35 mouse cellular contexts compared by ENCODE assay signal in the genomic region with DNA sequence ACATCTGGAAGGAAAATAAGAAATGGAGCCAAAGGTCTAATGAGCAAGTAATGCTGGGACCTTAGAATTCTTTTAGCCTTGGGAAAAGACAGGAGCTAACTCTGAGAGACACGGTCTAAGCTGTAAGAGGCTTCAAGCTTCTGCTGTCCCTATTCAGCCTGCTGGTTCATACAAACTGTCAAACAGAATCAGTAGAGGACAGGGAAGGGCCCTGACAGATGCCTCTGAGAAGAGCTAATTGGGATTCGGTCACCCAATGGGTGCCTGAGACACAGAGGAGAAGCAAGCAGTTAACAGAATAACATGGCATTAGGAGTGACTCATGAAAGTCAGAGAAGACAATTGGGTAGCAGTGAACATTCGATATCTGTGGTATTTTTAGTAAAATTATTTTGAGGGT.
"Had no signal": no experiment of that assay in that cellular context is flagged by ENCODE, and none has a peak within 500 bp of the region (broad histone marks: within the 10 kb centered on the region; RNA-seq: fewer than 3 reads in every experiment).

No protein-coding gene starts in this region.

- H3K9me3 ChIP-seq: heart, embryonic 10.5 days; heart, embryonic 12.5 days; heart, embryonic 13.5 days; heart, embryonic 15.5 days; hindbrain, embryonic 10.5 days; hindbrain, embryonic 12.5 days; hindbrain, embryonic 13.5 days; hindbrain, embryonic 15.5 days; intestine, embryonic 15.5 days; kidney, embryonic 15.5 days had no signal

- ATAC-seq: hindbrain, embryonic 16.5 days; hindbrain, postnatal 0 days; inflammation-experienced regulatory T-cells, adult 6 months; intestine, embryonic 15.5 days; intestine, embryonic 16.5 days; intestine, postnatal 0 days had no signal

- H3K4me2 ChIP-seq: heart, embryonic 11.5 days; heart, embryonic 12.5 days; heart, embryonic 13.5 days; heart, embryonic 15.5 days; hindbrain, embryonic 12.5 days; hindbrain, embryonic 13.5 days; hindbrain, embryonic 14.5 days; hindbrain, embryonic 15.5 days; intestine, embryonic 15.5 days; kidney, embryonic 15.5 days had no signal

- H3K27me3 ChIP-seq: heart, embryonic 12.5 days; heart, embryonic 13.5 days; heart, embryonic 15.5 days; hindbrain, embryonic 12.5 days; hindbrain, embryonic 13.5 days; hindbrain, embryonic 15.5 days; intestine, embryonic 15.5 days; kidney, embryonic 15.5 days had no signal

- H3K27ac ChIP-seq: heart, adult 2 months; heart, embryonic 10.5 days; heart, embryonic 13.5 days; heart, embryonic 15.5 days; hindbrain, embryonic 10.5 days; hindbrain, embryonic 12.5 days; hindbrain, embryonic 13.5 days; hindbrain, embryonic 14.5 days; hindbrain, embryonic 15.5 days; hindbrain, postnatal 0 days; intestine, embryonic 15.5 days; kidney, embryonic 15.5 days; kidney, postnatal 0 days; layer of hippocampus, adult 2 months had no signal

- H3K36me3 ChIP-seq: heart, embryonic 10.5 days; heart, embryonic 12.5 days; heart, embryonic 13.5 days; heart, embryonic 15.5 days; hindbrain, embryonic 10.5 days; hindbrain, embryonic 12.5 days; hindbrain, embryonic 13.5 days; hindbrain, embryonic 15.5 days; intestine, embryonic 15.5 days; kidney, embryonic 15.5 days had no signal

- H3K9ac ChIP-seq: heart, embryonic 12.5 days; heart, embryonic 13.5 days; heart, embryonic 15.5 days; hindbrain, embryonic 12.5 days; hindbrain, embryonic 13.5 days; hindbrain, embryonic 14.5 days; hindbrain, embryonic 15.5 days; intestine, embryonic 15.5 days; kidney, embryonic 15.5 days had no signal

- H3K4me3 ChIP-seq: heart, adult 2 months; heart, embryonic 10.5 days; heart, embryonic 12.5 days; heart, embryonic 13.5 days; heart, embryonic 15.5 days; hindbrain, embryonic 10.5 days; hindbrain, embryonic 12.5 days; hindbrain, embryonic 13.5 days; hindbrain, embryonic 15.5 days; intestine, embryonic 15.5 days; kidney, embryonic 15.5 days; layer of hippocampus, adult 2 months had no signal

- DNase-seq: heart, adult 2 months; heart, postnatal 10 days; heart, postnatal 14 days; heart, postnatal 36 days; heart, postnatal 4 days; kidney, adult 11 months; kidney, adult 18-20 months; kidney, adult 2 months; kidney, adult 8-10 months; kidney, adult 9 months; kidney, postnatal 10 days; kidney, postnatal 14 days; kidney, postnatal 25 days; kidney, postnatal 36 days; kidney, postnatal 4 days; layer of hippocampus, adult 9-11 months had no signal

- H3K4me1 ChIP-seq: heart, embryonic 10.5 days; heart, embryonic 12.5 days; heart, embryonic 13.5 days; heart, embryonic 15.5 days; hindbrain, embryonic 10.5 days; hindbrain, embryonic 12.5 days; hindbrain, embryonic 13.5 days; hindbrain, embryonic 15.5 days; intestine, embryonic 15.5 days; kidney, embryonic 15.5 days had no signal
